Mouse (Mus musculus) hindbrain, embryonic 15.5 days (tissue): ENCODE measurements at regions not wholly inside any gene's neighbourhood (a gene's known extent, or its start where the extent isn't known, plus 50 kb on each side); places are given as distances from the start of the nearest gene placed in this dataset.

Experiments
- ATAC-seq: fragments of 200-750 bp; cut with Nextera tagmentation; 2 replicates; pipeline ENCODE4 v1.8.0; 2017; ENCODE audit warnings: low read depth, moderate number of reproducible peaks, moderate TSS enrichment; ENCODE audit not compliant: low FRiP score
- H3K27ac ChIP-seq: fragments of 300-500 bp; sonication (generic); replicated peaks from 2 replicates; pipeline ENCODE4 v1.5.1; 2015; ENCODE audit warnings: mild to moderate bottlenecking, inconsistent platforms
- H3K27me3 ChIP-seq: fragments of 300-500 bp; sonication (generic); 2 replicates; pipeline ENCODE4 v1.6.1; 2015; ENCODE audit warnings: control low read depth, inconsistent platforms
- H3K36me3 ChIP-seq: fragments of 300-500 bp; sonication (generic); 2 replicates; pipeline ENCODE4 v1.6.1; 2015; ENCODE audit warnings: control low read depth, inconsistent platforms
- H3K4me1 ChIP-seq: fragments of 300-500 bp; sonication (generic); replicated peaks from 2 replicates; pipeline ENCODE4 v1.6.1; 2015; ENCODE audit warnings: control low read depth, inconsistent platforms
- H3K4me2 ChIP-seq: fragments of 300-500 bp; sonication (generic); 2 replicates; pipeline ENCODE4 v1.6.1; 2015; ENCODE audit warnings: moderate library complexity, mild to moderate bottlenecking, inconsistent platforms
- H3K4me3 ChIP-seq: fragments of 300-500 bp; sonication (generic); 2 replicates; pipeline ENCODE4 v1.5.1; 2015; ENCODE audit warnings: mild to moderate bottlenecking, inconsistent platforms
- H3K9ac ChIP-seq: fragments of 300-500 bp; sonication (generic); 2 replicates; pipeline ENCODE4 v1.6.1; 2015; ENCODE audit warnings: inconsistent platforms
- H3K9me3 ChIP-seq: fragments of 300-500 bp; sonication (generic); 2 replicates; pipeline ENCODE4 v1.6.1; 2016; ENCODE audit warnings: control low read depth, inconsistent platforms
- WGBS: fragments of 180-500 bp; shearing (Covaris S2); methylation state at CpG from one replicate; pipeline ENCODE4 v1.1.7; 2015; 5-methylcytosine and 5-hydroxymethylcytosine counted together

DNA sequence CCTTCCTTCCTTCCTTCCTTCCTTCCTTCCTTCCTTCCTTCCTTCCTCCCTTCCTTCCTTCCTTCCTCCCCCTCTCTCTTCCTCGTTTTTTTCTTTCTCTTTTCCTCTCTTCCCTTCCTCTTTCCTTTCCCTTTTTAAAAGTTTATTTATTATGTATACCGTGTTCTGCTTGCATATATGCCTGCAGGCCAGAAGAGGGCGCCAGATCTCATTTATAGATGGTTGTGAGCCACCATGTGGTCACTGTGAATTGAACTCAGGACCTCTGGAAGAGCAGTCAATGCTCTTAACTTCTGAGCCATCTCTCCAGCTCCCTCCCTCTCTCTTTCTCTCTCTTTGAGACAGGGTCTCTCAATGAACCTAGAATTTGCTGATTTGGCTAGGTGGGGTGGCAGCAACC, 157.2 kb upstream of the Mphosph6 start:
- ATAC-seq: no peak
- H3K4me2 ChIP-seq: no peak overlapping the region
- no peak overlapping the region for H3K9ac ChIP-seq
- peaks cover 10% of the 10 kb centered on the region; the same call in 1 of the 2 replicates for H3K4me1 ChIP-seq
- WGBS: 58% methylated on average over 3 of the region's 3 CpGs
- no peak overlapping the region for H3K4me3 ChIP-seq
- H3K36me3 ChIP-seq: no peaks in the 10 kb centered on the region
- H3K27me3 ChIP-seq: no peaks in the 10 kb centered on the region
- no peak overlapping the region for H3K27ac ChIP-seq
- no peaks in the 10 kb centered on the region for H3K9me3 ChIP-seq

DNA sequence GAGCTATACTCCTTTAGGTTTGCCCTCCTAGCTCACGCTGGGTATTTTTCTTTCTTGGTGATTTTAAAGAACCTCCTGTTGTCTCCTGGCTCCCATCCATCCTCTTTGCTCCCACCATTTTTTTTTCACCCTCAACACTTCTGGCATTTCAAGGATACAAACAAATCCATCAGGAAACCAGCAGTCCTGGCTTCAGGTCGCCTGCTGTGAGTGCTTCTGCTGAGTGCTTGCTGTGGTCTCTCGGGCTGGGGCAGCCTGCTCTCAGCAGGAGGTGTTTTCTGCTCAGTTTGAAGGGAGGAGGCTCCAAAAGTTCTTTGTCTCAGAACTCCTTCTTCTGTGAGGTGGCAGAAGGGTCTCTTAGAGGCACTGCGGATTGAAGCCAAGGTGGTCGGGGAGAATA, 149.9 kb upstream of the Mphosph6 start:
- Histone ChIP-seq H3K4me2 (no peak overlapping the region), H3K27ac (no peak overlapping the region; the same call in 1 of the 2 replicates), H3K4me3 (no peak overlapping the region), H3K4me1 (peaks cover 8% of the 10 kb centered on the region), H3K27me3 (no peaks in the 10 kb centered on the region), H3K9me3 (no peaks in the 10 kb centered on the region), H3K36me3 (no peaks in the 10 kb centered on the region), H3K9ac (no peak overlapping the region)
- 13% methylated on average over 5 of the region's 5 CpGs for WGBS
- no peak for ATAC-seq

DNA sequence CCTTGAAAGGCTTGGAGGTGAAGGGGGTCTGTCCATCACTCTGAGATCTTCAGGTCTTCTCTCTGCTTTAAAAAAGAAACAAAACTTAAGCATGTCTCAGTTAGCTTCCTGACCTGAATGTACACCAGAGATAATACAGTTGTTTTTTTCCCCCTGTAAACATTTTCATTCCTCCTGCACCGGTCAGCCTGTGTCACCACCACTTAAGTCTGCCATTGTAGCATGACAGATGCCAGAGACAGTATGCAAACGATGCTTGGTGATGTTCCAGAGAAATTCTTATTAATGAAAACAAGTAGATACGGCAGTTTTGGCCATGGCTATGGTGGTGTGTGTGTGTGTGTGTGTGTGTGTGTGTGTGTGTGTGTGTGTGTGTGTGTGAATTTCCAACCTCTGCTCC, 144.8 kb upstream of the Mphosph6 start:
- Histone ChIP-seq H3K27ac (no peak overlapping the region), H3K27me3 (no peaks in the 10 kb centered on the region), H3K4me1 (peaks cover 3% of the 10 kb centered on the region), H3K9ac (no peak overlapping the region), H3K4me2 (no peak overlapping the region), H3K4me3 (no peak overlapping the region), H3K36me3 (no peaks in the 10 kb centered on the region), H3K9me3 (no peaks in the 10 kb centered on the region)
- no peak for ATAC-seq
- 65% methylated on average over 3 of the region's 3 CpGs for WGBS

DNA sequence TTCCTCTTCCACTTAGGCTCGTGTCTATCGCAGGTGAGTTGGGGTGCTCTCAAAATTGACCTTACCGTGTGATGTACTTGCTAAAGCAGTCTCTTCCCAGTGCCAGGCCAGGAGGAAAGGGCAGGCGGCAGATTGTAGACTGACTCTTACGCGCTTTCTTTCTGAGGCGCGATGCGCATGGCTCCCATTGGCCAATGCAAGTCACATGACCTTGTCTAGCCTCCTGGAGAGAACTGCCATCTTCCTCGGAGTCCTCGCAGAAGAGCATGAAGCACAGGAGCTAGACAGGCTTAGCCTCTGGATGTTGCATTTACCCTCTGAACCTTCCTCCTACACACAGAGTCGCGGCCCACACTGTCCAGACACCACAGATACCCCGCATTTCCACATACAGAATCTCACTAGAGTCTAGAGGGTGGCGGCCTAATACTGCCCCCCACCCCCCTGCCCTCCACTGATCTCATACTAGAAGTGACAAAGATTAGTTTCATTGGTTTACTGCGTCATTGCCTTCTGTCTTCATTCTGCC, 132.9 kb upstream of the Mphosph6 start:
- Histone ChIP-seq H3K9me3 (no peaks in the 10 kb centered on the region), H3K4me1 (0 out of 2 replicates have a peak, but pooled peaks cover 6% of the 10 kb centered on the region), H3K36me3 (no peaks in the 10 kb centered on the region), H3K9ac (no peak overlapping the region), H3K4me3 (no peak overlapping the region), H3K4me2 (no peak overlapping the region), H3K27ac (no peak overlapping the region), H3K27me3 (no peaks in the 10 kb centered on the region)
- ATAC-seq: no peak
- 88% methylated on average over 16 of the region's 16 CpGs for WGBS

DNA sequence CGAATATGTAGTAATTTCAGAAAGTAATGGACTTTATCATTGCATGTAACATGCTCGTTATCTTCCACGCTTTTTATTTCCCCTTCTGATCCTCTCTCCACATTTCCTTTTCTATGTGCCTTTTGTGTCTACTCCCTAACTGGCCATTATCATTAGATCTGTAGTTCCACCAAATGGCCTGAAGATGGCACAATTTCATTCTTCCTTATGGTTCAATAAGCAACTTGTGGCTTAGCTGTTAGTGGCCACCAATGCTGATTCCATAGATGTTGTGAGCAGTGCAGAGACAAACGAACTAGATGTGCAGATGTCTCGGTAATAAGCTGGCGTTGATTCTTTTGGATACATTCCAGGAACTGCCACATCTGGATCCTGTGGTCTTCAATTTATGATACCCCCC, 128.9 kb upstream of the Mphosph6 start:
- no peaks in the 10 kb centered on the region for H3K27me3 ChIP-seq
- H3K9me3 ChIP-seq: no peaks in the 10 kb centered on the region
- no peaks in the 10 kb centered on the region for H3K36me3 ChIP-seq
- ATAC-seq: no peak
- H3K4me3 ChIP-seq: no peak overlapping the region
- H3K4me1 ChIP-seq: 0 out of 2 replicates have a peak, but pooled peaks cover 9% of the 10 kb centered on the region
- WGBS: 64% methylated on average over 6 of the region's 6 CpGs
- H3K4me2 ChIP-seq: no peak overlapping the region
- no peak overlapping the region for H3K9ac ChIP-seq
- no peak overlapping the region for H3K27ac ChIP-seq

DNA sequence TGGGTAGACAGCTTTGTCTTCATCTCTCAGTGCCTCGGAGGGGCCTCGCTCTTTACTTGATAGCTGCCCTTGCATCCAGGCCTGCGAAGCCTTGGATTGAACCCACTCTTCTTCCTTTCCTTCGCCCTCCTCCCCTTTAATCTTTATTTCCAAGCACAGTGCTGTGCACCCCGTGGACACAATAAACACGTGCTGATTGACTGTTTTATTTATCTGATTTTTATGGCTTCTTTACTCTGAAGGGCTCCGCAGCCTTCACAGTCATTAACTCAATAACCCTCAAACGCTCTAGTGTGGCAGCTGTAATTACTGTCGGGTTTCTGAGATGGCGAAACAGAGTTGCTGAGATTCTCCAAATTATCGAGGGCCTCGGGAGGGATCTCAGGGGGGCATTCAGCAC, 127.9 kb upstream of the Mphosph6 start:
- no peaks in the 10 kb centered on the region for H3K9me3 ChIP-seq
- H3K4me2 ChIP-seq: no peak overlapping the region
- H3K4me3 ChIP-seq: no peak overlapping the region
- H3K4me1 ChIP-seq: 0 out of 2 replicates have a peak, but pooled peaks cover 6% of the 10 kb centered on the region
- ATAC-seq: no peak
- no peak overlapping the region for H3K27ac ChIP-seq
- H3K27me3 ChIP-seq: no peaks in the 10 kb centered on the region
- H3K9ac ChIP-seq: no peak overlapping the region
- no peaks in the 10 kb centered on the region for H3K36me3 ChIP-seq
- WGBS: 28% methylated on average over 12 of the region's 12 CpGs

DNA sequence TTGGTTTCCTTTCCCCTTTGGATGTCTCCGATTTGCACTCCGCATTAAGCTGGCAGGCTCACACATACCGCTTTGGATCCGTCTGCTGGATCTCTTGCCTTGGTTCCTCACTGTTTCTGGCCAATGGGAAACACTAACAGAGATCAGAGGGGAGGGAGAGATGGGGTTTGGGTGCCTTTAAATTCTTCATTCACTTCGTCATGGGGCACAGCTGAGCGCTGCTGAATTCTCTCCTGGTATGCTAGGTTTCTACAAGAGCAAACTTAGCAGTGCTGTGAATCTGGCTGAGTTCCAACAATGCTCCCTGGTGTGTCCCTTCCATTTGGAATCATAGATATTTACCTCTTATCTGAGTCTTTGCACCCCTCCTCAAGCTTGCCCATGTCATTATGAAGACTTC, 121.6 kb upstream of the Mphosph6 start:
- H3K9me3 ChIP-seq: no peaks in the 10 kb centered on the region
- WGBS: 71% methylated on average over 6 of the region's 6 CpGs
- H3K9ac ChIP-seq: no peak overlapping the region
- no peaks in the 10 kb centered on the region for H3K36me3 ChIP-seq
- no peak overlapping the region for H3K27ac ChIP-seq
- H3K4me3 ChIP-seq: no peak overlapping the region
- ATAC-seq: no peak
- no peak overlapping the region for H3K4me2 ChIP-seq
- H3K27me3 ChIP-seq: no peaks in the 10 kb centered on the region
- H3K4me1 ChIP-seq: no peaks in the 10 kb centered on the region

DNA sequence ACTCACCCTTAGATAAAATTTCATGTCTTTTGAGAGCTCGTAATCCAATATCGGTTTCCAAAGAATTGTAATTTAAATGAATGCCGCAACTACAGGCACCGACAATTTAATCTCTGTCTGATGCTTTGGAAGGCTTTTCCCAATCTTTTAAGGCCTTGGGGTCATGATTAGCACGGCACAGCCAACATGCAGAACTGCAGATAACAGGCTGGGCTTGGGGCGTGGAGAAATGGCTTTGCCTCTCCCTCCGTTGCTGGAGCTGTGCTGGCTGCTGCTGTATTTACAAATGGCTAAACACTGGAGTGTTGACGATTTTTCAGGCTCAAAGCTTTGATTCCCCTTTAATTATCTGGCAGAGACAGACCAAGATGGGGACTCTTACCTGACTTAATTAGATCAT, 101.3 kb upstream of the Mphosph6 start:
- Histone ChIP-seq H3K27ac (no peak overlapping the region), H3K27me3 (no peaks in the 10 kb centered on the region), H3K4me3 (no peak overlapping the region), H3K4me1 (no peaks in the 10 kb centered on the region), H3K9ac (no peak overlapping the region), H3K9me3 (no peaks in the 10 kb centered on the region), H3K36me3 (no peaks in the 10 kb centered on the region), H3K4me2 (no peak overlapping the region)
- no peak for ATAC-seq
- 67% methylated on average over 8 of the region's 8 CpGs for WGBS

DNA sequence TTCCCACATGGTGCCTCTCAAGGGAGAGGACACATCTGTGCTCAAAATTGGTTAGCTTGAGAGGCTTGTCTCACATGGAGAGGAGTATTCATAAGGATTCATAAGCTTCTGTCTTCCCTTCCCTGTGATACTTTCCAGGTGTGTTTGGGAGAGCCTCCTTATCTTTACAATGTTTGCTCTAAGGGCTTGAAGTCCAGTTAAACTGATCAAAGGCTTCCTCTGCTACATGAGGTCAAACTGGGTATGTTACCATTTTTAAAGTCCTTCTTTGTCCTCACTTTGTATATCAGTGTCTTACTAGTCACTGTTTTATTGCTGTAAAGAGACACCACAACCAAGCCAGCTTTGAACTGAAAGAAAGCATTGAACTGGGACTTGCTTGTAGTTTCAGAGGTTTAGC, 98.1 kb upstream of the Mphosph6 start:
- no peak overlapping the region for H3K4me2 ChIP-seq
- H3K4me3 ChIP-seq: no peak overlapping the region
- no peaks in the 10 kb centered on the region for H3K27me3 ChIP-seq
- ATAC-seq: no peak
- no peak overlapping the region for H3K27ac ChIP-seq
- no peaks in the 10 kb centered on the region for H3K9me3 ChIP-seq
- no peak overlapping the region for H3K9ac ChIP-seq
- H3K4me1 ChIP-seq: no peaks in the 10 kb centered on the region
- H3K36me3 ChIP-seq: no peaks in the 10 kb centered on the region

DNA sequence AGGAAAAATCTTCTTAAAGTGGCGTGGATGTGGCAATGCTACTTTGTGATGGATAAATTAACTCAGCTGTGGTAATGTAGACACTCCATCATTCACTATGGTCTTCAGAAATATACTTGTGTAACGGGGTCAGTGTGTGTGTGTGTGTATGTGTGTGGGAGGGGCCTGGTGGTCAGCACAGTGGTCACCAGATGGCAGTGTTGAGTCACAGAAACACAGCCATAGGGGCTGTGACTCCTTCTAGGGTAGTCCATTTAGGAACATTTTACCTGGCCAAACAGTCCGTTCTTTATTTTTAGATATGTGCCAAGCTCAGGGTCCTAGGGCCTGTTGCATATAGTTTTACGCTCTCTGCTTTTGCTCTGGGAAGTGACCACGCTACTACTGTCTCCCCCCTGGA, 96.3 kb upstream of the Mphosph6 start:
- no peaks in the 10 kb centered on the region for H3K36me3 ChIP-seq
- H3K27ac ChIP-seq: no peak overlapping the region
- WGBS: 76% methylated on average over 5 of the region's 5 CpGs
- no peaks in the 10 kb centered on the region for H3K4me1 ChIP-seq
- H3K4me2 ChIP-seq: no peak overlapping the region
- H3K9me3 ChIP-seq: no peaks in the 10 kb centered on the region
- no peak overlapping the region for H3K9ac ChIP-seq
- H3K27me3 ChIP-seq: no peaks in the 10 kb centered on the region
- no peak for ATAC-seq
- H3K4me3 ChIP-seq: no peak overlapping the region

DNA sequence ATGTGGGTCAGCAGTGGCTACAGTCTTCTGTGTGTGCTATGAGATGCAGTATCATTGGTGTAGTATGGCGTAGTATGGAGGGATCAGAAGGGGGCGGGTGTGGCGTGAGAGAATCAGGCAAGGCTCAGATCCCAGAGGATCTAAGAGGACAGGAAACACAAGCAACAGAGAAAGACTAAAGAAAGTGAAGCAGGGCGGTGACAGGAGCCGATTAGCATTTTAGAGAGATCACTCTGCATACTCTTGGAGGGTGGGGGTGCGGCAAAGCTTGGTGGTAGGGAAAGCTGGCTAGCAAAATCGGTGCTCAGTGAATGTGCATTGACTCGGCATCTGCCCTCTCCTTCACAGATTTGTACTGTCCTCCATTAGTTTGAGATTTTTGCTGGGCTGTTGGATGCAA, 93.1 kb upstream of the Mphosph6 start:
- Histone ChIP-seq H3K9me3 (no peaks in the 10 kb centered on the region), H3K27me3 (no peaks in the 10 kb centered on the region), H3K4me3 (no peak overlapping the region), H3K27ac (no peak overlapping the region), H3K9ac (no peak overlapping the region), H3K36me3 (no peaks in the 10 kb centered on the region), H3K4me1 (no peaks in the 10 kb centered on the region), H3K4me2 (no peak overlapping the region)
- ATAC-seq: no peak
- WGBS: 44% methylated on average over 8 of the region's 8 CpGs

DNA sequence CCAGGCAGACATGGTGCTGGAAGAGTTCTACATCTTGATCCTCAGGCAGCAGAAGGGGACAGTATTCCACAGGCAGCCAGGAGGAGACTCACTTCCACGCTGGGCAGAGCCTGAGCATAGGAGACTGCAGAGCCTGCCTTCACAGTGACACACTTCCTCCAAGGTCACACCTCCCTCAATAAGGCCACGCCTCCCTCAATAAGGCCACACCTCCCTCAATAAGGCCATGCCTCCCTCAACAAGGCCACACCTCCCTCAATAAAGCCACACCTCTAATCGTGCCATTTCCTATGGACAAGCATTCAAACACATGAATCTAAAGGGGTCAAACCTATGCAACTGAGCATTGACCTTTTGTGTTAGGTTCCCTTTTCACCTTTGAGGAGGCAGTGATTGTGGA, 88.5 kb upstream of the Mphosph6 start:
- H3K36me3 ChIP-seq: no peaks in the 10 kb centered on the region
- no peak overlapping the region for H3K27ac ChIP-seq
- WGBS: 87% methylated on average over 3 of the region's 3 CpGs
- no peaks in the 10 kb centered on the region for H3K9me3 ChIP-seq
- no peak overlapping the region for H3K4me2 ChIP-seq
- no peaks in the 10 kb centered on the region for H3K4me1 ChIP-seq
- H3K27me3 ChIP-seq: no peaks in the 10 kb centered on the region
- H3K9ac ChIP-seq: no peak overlapping the region
- no peak for ATAC-seq
- H3K4me3 ChIP-seq: no peak overlapping the region

DNA sequence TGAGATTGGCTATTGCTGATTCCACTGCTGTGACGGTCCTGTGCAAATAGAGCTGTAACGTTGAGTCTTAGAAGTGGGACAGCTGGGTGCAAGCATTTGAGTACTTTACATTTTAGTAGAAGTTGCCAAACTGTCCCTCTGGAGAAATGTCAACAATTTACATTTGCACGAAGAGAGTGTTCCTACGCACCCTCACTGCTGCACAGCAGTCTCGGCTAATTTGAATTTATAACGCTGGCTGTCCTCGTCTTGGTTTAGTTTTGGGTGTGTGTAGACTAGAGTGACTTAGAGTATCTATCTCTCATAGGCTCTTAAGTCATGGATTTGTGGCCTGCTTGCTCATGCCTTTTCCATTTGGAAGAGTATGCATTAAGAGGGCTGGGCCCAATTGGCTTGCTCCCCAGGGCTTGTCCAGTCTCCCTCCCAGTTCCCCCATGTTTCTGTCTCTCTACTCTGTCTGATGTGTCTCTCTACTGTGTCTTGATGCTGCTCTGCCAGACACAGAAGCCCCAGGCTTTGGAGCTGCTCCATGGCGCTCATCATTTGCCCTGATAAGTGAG, 79.8 kb upstream of the Mphosph6 start:
- no peaks in the 10 kb centered on the region for H3K36me3 ChIP-seq
- no peak overlapping the region for H3K4me2 ChIP-seq
- H3K9me3 ChIP-seq: no peaks in the 10 kb centered on the region
- no peak overlapping the region for H3K4me3 ChIP-seq
- 84% methylated on average over 8 of the region's 8 CpGs for WGBS
- H3K27ac ChIP-seq: no peak overlapping the region
- H3K9ac ChIP-seq: no peak overlapping the region
- ATAC-seq: no peak
- H3K4me1 ChIP-seq: no peaks in the 10 kb centered on the region
- no peaks in the 10 kb centered on the region for H3K27me3 ChIP-seq
